Mouse (Mus musculus) bone marrow, adult 2 months (tissue): ENCODE data around the gene Utp20. TPM values are rescaled to one million over a fixed set of nuclear protein-coding genes. Genes with fewer than 3 reads are reported as not detected.

Source experiments
- H3K27ac ChIP-seq: fragments of 200-500 bp; 2 replicates; pipeline ENCODE4 v1.5.1; 2012; ENCODE audit warnings: low read depth, mild to moderate bottlenecking, control low read depth, inconsistent platforms, low read length; ENCODE audit not compliant: control insufficient read depth, poor library complexity, insufficient read depth
- H3K4me1 ChIP-seq: fragments of 200-500 bp; 2 replicates; pipeline ENCODE4 v1.6.1; 2011; ENCODE audit warnings: low read length; ENCODE audit not compliant: control insufficient read depth, insufficient read depth
- H3K4me3 ChIP-seq: fragments of 200-500 bp; replicated peaks from 2 replicates; pipeline ENCODE3; 2011; ENCODE audit warnings: mild to moderate bottlenecking, low read depth, low read length, control low read depth; ENCODE audit not compliant: control insufficient read depth
- CTCF ChIP-seq: fragments of 200-500 bp; IDR thresholded peaks from 2 replicates; pipeline ENCODE4 v1.5.1; 2011; ENCODE audit warnings: low read length, control low read depth; ENCODE audit not compliant: control insufficient read depth, insufficient read depth
- POLR2A ChIP-seq: fragments of 200-500 bp; IDR thresholded peaks from 2 replicates; pipeline ENCODE4 v1.6.1; 2011; ENCODE audit warnings: low read depth, mild to moderate bottlenecking, control low read depth, low read length, borderline replicate concordance; ENCODE audit not compliant: control insufficient read depth
- WGBS: fragments of 180-500 bp; shearing (Covaris S2); methylation state at CpG from one replicate; pipeline ENCODE4 v1.1.7; 2018; 5-methylcytosine and 5-hydroxymethylcytosine counted together
- polyA plus RNA-seq: library from polyadenylated mRNA; stranded (reverse); fragments of >200 nt; gene quantifications from 2 replicates; pipeline ENCODE4 v1.2.4, GENCODE M21; 2011; ENCODE audit warnings: low replicate concordance; ENCODE audit not compliant: missing spikeins, insufficient read depth, insufficient read length

The Utp20 gene
- polyA plus RNA-seq, result 5.0 and 18.0 TPM in 2 replicates

DNA sequence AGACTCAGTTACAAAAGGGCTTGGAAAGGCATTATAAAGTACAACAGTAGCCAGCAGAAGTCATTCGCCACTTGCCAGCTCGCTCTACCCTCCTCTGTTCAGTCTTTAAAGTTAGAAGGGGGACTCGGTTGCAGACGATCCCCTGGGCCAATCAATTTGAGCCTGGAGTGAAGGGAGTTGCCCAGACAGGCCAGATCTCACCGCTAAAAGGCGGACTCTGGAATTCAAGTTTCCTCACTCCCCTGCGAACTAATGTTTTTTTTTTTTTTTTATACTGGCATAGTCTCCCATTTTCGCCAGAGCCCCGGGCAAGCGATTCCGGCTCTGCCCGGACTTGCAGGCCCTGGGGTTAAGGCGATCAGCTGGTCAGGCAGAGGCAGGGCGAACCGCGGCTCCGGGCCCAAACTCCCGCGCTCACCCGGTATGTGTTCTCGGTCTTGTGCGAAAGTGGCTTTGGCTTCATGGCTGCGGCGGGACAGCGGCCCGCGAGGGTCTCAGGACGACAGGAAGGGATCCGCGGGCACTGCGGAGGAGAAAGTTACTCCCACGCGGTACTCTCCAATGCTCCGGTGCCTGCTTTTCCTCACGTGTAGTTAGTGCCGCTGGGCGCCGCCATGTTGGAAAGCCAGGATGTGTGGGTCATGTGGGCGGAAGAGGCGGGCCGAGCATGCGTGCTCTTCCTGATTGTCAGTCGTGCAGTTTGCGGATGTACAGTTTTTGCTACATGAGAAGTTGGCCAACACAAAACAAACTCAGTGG lies at the start of gene Utp20:
Gene Utp20, minus strand, starts transcription at position 617 of the 759 bp plus-strand sequence.
- H3K27ac ChIP-seq, result no peak within 1 kb of the TSS
- peak within 1 kb of the TSS; percentile 88 for H3K4me3 ChIP-seq
- under 1% methylated on average over 44 of the region's 44 CpGs for WGBS
- peak; percentile 45; the same call in 1 of the 2 replicates for TF ChIP-seq POLR2A
- no peak for TF ChIP-seq CTCF
- H3K4me1 ChIP-seq, result no peaks in the 10 kb centered on the region; the same call in 1 of the 2 replicates

DNA sequence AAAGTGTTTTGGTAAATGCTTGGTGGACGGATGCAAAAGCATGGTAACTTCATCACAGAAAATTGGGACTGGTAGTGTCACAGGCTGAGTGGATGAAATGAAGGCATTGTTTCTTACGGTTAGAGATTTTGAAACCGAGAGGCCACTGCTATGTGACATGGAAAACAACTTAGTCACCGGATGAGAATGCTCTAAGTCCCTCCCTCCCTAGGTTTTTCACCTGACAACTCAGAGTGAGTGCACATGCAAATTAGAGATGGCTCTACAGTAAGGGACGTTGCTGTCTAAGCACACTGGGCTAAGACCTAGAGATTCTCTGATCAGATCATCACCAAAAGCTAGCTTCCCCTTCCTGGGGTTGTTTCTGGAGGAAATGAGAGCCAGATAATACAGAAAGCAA lies 48.3 kb upstream of the Utp20 start:
- Histone ChIP-seq H3K4me1 (no peaks in the 10 kb centered on the region), H3K4me3 (no peak overlapping the region), H3K27ac (no peak overlapping the region)
- no peak for TF ChIP-seq CTCF
- no peak for TF ChIP-seq POLR2A
- 55% methylated on average over 5 of the region's 5 CpGs for WGBS

- 57% methylated on average over 2 of the region's 2 CpGs for WGBS
- no peaks in the 10 kb centered on the region for H3K4me1 ChIP-seq
- no peak overlapping the region for H3K27ac ChIP-seq
- TF ChIP-seq CTCF (no peak), POLR2A (no peak)
- H3K4me3 ChIP-seq, result no peak overlapping the region
These were observed 39.4 kb upstream of the Utp20 start for GRCm38 (mm10) chr10:88866017-88866416.

DNA sequence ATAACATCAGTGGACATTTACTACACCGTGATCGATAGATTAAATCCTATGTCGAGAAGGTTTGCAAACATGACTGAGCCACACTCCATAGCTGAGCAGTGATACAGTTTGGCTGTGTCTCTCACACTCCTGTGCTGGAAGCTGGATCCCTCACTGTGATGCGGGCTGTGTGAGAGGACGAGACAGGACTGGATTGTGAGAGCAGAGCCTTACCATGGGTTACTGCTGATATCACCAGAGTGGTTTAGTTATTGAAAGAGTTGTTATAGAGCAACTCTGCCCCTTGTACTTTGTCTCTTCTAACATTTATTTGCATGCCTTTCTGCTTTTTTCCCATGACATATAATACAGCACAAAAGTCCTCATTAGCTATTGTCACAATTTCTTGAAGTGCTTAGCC lies 35.7 kb upstream of the Utp20 start:
- Histone ChIP-seq H3K4me3 (no peak overlapping the region), H3K4me1 (no peaks in the 10 kb centered on the region), H3K27ac (no peak overlapping the region)
- no peak for TF ChIP-seq POLR2A
- TF ChIP-seq CTCF, result no peak
- 83% methylated on average over 5 of the region's 5 CpGs for WGBS

- Histone ChIP-seq H3K4me3 (no peak overlapping the region), H3K4me1 (no peaks in the 10 kb centered on the region), H3K27ac (no peak overlapping the region)
- TF ChIP-seq CTCF (no peak), POLR2A (no peak)
These were observed 34.8 kb upstream of the Utp20 start for GRCm38 (mm10) chr10:88861416-88861815.

- no peak overlapping the region for H3K27ac ChIP-seq
- 74% methylated on average over 3 of the region's 3 CpGs for WGBS
- TF ChIP-seq POLR2A, result no peak
- TF ChIP-seq CTCF, result no peak
- no peaks in the 10 kb centered on the region for H3K4me1 ChIP-seq
- no peak overlapping the region for H3K4me3 ChIP-seq
These were observed 34.3 kb upstream of the Utp20 start for GRCm38 (mm10) chr10:88860911-88861310.

- H3K4me1 ChIP-seq, result no peaks in the 10 kb centered on the region
- no peak overlapping the region for H3K4me3 ChIP-seq
- TF ChIP-seq CTCF (no peak), POLR2A (no peak)
- WGBS, result 73% methylated on average over 7 of the region's 7 CpGs
- no peak overlapping the region for H3K27ac ChIP-seq
These were observed 26.7 kb upstream of the Utp20 start for GRCm38 (mm10) chr10:88853326-88853725.

DNA sequence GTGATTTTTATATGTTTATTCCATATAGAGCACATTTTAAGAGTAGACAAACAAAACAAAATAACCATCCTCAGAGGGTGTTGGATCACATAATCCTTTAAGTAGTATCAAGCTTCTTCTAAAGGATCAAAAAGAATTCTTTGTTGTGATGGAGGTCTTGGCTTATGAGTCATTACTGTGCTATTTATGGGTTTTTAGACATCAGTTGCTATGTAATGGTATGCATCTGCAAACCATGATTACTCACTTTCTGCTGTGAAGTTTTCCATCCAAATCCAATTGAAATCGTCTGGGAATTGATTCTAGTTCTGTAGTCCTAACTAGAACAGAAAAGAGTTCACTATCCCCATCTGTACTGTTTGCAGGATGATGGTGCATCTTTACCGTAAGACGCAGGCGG lies 23.4 kb upstream of the Utp20 start:
- WGBS, result 78% methylated on average over 4 of the region's 4 CpGs
- H3K4me3 ChIP-seq, result no peak overlapping the region
- H3K4me1 ChIP-seq, result no peaks in the 10 kb centered on the region
- H3K27ac ChIP-seq, result no peak overlapping the region
- TF ChIP-seq POLR2A (no peak), CTCF (no peak)

DNA sequence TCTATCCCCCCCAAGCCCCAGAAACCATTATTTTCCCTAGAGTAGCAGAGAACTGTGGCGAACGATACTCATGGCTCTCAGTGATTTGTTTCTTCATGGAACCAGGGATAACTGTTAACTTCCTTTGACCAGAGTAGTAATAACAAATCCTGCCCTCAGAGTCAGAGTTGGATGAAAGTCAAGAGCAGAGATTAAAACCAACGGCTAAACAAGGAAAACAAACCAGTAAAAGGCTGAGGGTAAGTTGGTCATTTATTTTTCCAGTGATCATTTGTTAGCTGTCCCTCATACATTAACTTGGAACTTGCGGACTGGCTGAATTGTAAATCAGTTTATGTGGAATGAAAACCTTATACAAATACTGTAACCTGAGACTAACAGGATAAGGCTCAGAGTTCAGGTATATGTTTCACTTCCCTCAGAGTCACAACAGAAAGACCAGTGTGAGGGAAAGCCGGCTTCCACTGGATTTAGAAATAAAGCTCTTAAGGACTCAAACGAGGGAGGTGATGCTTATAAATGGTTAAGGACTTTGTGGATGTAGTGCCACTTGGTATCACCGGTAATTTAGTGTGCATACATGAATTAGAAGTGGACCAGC lies 22.4 kb upstream of the Utp20 start:
- 77% methylated on average over 7 of the region's 7 CpGs for WGBS
- no peaks in the 10 kb centered on the region for H3K4me1 ChIP-seq
- H3K4me3 ChIP-seq, result no peak overlapping the region
- TF ChIP-seq CTCF (no peak), POLR2A (no peak)
- H3K27ac ChIP-seq, result no peak overlapping the region
